Mouse (Mus musculus) brain, embryonic 18.5 days (tissue): ENCODE data around the gene Prkcz.

Experiments
- DNase-seq: peaks from one replicate; pipeline ENCODE4 v3.0.0-alpha.2; 2012; ENCODE audit warnings: low read depth, low spot score

The Prkcz gene

GRCm38 (mm10) chr4:155221106-155221505 lies 140.1 kb downstream of the Prkcz start:
- DNase-seq: no peak

- peak; percentile 37 for DNase-seq
Measured at GRCm38 (mm10) chr4:155220213-155221100, 140.7 kb downstream of the Prkcz start.

GRCm38 (mm10) chr4:155219271-155220212 lies 141.6 kb downstream of the Prkcz start:
- no peak for DNase-seq

- DNase-seq: no peak
Measured at GRCm38 (mm10) chr4:155218104-155218732, 142.9 kb downstream of the Prkcz start.

- no peak for DNase-seq
Measured at GRCm38 (mm10) chr4:155217241-155218103, 143.7 kb downstream of the Prkcz start.

- no peak for DNase-seq
Measured at GRCm38 (mm10) chr4:155215773-155216630, 145.2 kb downstream of the Prkcz start.

- DNase-seq: no peak
Measured at GRCm38 (mm10) chr4:155215203-155215602, 146.0 kb downstream of the Prkcz start.

- no peak for DNase-seq
Measured at GRCm38 (mm10) chr4:155214793-155215192, 146.4 kb downstream of the Prkcz start.

GRCm38 (mm10) chr4:155214188-155214587 lies 147.0 kb downstream of the Prkcz start:
- DNase-seq: no peak

GRCm38 (mm10) chr4:155213752-155214054 lies 147.5 kb downstream of the Prkcz start:
- DNase-seq: no peak

- DNase-seq: peak; percentile 34
Measured at GRCm38 (mm10) chr4:155213052-155213751, 148.0 kb downstream of the Prkcz start.
